Mouse (Mus musculus) layer of hippocampus, postnatal 14 days (tissue): Measurements from ENCODE around the gene Scaf4. TPM values are rescaled to one million over a fixed set of nuclear protein-coding genes. Genes with fewer than 3 reads are reported as not detected.

Source experiments
- DNase-seq, 2 experiments: peaks; one replicate each; pipeline ENCODE4 v3.0.0; 2021 to 2022; ENCODE audit warnings: low spot score in 2 of 2, mixed read lengths in 1 of 2
- total RNA-seq, 2 experiments: library from RNA; stranded (reverse); gene quantifications; 2 replicates each; pipeline ENCODE4 v1.2.3; 2021

Scaf4 gene
- total RNA-seq, 2 experiments from 2014 or later, result 46.3 to 51.9 TPM

GRCm38 (mm10) chr16:90210717-90211116 is 73.6 kb downstream of the Scaf4 start:
- no peak for DNase-seq

GRCm38 (mm10) chr16:90208996-90209395 is 75.3 kb downstream of the Scaf4 start:
- DNase-seq, result no peak

DNA sequence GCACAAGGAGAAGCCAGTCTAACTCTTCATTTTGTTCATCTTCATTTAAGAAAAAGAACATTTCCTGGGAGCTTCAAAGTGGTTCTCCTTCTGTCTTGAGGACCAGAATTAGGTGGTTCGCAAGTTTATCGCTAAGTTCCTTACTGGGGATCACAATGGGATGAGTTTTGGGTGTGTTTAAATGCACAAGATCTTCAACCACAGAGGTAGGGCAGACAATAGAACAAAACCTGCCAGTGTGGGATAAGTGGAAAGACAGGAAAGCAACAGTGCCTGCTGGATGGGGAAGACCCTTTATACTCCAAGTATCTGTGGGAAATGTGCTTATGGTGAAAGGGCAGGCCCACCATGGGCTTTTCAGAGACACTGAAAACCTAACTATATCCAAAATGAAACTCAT is 79.4 kb downstream of the Scaf4 start:
- DNase-seq, result no peak

GRCm38 (mm10) chr16:90203226-90203962 is 80.9 kb downstream of the Scaf4 start:
- no peak for DNase-seq

GRCm38 (mm10) chr16:90202140-90202539 is 82.2 kb downstream of the Scaf4 start:
- no peak for DNase-seq

- DNase-seq, result no peak
These were observed 85.1 kb downstream of the Scaf4 start for GRCm38 (mm10) chr16:90199174-90199573.

GRCm38 (mm10) chr16:90198626-90199025 is 85.7 kb downstream of the Scaf4 start:
- DNase-seq, result no peak

- peak; percentile 39 to 54 for DNase-seq
These were observed 86.8 kb downstream of the Scaf4 start for GRCm38 (mm10) chr16:90197337-90197973.

- no peak for DNase-seq
These were observed 87.5 kb downstream of the Scaf4 start for GRCm38 (mm10) chr16:90196688-90197240.

DNA sequence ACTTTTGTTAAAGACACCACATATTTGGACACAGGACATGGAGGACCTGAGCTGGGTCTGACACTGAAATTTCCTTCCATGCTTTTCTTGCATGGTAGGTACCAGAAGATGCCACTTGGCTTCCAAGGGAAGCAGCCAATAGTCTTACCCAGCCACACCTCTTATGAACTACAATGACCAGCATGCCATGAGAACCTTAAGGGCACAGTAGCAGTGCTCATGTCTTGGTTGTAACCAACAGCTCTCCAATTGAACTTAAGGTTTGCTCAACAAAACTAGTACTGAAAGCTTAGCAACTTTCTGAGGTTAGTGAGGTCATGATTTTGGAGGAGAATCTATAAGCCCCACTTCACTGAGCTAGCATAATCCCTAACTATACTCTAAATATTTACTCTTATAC is 90.6 kb downstream of the Scaf4 start:
- no peak for DNase-seq

GRCm38 (mm10) chr16:90191289-90191688 is 93.0 kb downstream of the Scaf4 start:
- no peak for DNase-seq

- no peak for DNase-seq
These were observed 96.8 kb downstream of the Scaf4 start for GRCm38 (mm10) chr16:90187453-90187852.

- peak; percentile 76 to 87 for DNase-seq
These were observed 98.2 kb downstream of the Scaf4 start for GRCm38 (mm10) chr16:90185928-90186588.

- DNase-seq, result no peak
These were observed 100.2 kb downstream of the Scaf4 start for GRCm38 (mm10) chr16:90184135-90184534.

DNA sequence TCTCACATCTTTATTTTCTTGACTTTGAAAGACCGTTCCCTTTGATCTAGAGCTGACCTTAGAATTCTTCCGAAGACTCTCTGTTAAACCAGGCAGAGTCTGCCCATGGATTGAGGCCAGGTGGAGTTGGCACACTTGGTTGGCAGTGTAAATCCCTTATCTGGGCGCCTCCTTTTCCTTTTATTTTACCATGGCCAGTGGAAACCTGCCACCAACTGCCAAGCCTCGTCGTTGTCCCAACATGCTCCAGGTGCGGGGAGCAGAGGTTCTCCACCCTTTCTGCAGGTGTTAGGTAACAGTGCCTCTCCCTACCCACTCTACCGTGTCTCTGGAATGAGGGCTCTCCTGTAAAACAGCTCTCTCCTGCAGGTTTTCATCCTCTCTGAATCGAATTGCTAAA is 102.6 kb downstream of the Scaf4 start:
- no peak for DNase-seq

DNA sequence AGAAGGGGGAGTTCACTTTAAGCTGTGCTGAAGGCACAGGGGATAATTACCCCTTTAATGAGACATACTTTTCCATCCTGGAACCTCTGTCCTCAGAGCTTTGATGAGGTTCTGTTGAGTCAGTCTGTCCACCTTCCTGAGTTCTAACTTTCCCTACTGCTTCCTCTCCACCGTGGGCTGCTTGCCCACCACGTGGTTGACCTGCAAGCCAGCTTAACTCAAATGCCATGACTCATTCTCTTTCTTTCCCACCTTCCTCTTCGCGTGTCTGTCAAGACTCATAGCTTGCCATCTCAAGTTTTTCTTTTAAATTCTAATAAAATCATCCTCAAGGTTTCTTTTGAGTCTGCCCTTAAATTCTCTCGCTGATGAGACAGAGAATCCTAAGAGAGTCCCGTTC is 103.3 kb downstream of the Scaf4 start:
- DNase-seq, result no peak

GRCm38 (mm10) chr16:90179892-90180291 is 104.4 kb downstream of the Scaf4 start:
- no peak for DNase-seq

DNA sequence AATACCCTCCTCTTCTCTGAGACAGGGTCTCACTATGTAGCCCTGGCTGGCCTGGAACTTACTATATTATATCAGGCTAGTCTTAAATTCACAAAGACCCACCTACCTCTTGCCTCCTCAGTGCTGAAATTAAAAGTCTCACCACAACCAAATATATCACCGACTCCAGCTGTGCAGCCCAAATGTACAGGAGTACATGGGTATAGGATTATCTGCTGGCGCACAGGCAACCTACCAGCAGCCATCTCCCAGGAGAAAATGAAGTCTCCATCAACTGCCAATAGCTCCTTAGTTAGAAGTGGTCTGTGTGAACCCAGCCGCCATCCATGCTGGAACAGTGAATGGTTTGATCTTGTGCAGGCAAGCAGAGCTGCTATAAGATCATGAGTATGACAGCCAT is 105.9 kb downstream of the Scaf4 start:
- no peak for DNase-seq

- DNase-seq, result no peak
These were observed 106.9 kb downstream of the Scaf4 start for GRCm38 (mm10) chr16:90177425-90177824.

DNA sequence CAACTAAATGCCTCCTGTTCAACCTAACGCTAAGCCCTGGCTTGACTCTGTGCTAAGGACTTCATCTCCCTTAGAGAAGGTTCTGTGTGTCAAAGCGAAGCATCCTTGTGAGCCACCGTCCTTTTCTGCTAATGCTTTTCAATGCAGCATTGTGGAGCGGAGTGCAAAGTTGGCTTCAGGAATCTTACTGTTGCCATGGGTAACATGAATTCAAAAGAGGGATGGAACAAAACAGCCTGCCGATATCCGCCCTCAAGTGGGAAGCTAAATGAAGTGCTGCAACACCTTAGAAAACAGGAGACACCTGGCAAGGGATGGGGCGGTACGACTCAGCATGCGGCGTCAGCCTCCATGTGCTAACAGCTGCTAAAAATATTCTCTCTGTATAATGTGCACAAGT is 107.8 kb downstream of the Scaf4 start:
- peak in 1 of 2 experiments; percentile 65 for DNase-seq
